Mouse (Mus musculus): Measurements from ENCODE around the gene Acp5.

Acp5 gene

GRCm38 (mm10) chr9:22095854-22096307 is 39.6 kb downstream of the Acp5 start:
- peak; percentile 79 for DNase-seq

DNA sequence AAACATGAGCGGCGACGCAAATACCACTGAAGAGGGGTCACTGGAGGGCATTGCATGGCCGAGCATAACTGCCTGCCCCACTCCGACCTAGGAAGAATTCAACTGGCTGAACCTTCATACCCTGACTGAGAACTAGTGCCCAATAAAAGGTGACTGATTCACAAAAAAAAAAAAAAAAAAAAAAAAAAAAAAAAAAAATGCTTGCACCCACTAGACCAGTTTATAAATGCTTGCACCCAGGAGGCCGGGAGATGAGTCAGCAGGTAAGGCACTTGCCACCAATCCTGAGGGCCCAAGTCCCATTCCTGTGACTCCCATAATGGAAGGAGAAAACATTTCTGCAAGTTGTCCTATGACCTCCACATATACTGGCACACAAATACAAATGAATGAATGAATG is 42.8 kb downstream of the Acp5 start:
- no peak for DNase-seq

GRCm38 (mm10) chr9:22089986-22090385 is 45.5 kb downstream of the Acp5 start:
- no peak for DNase-seq

DNA sequence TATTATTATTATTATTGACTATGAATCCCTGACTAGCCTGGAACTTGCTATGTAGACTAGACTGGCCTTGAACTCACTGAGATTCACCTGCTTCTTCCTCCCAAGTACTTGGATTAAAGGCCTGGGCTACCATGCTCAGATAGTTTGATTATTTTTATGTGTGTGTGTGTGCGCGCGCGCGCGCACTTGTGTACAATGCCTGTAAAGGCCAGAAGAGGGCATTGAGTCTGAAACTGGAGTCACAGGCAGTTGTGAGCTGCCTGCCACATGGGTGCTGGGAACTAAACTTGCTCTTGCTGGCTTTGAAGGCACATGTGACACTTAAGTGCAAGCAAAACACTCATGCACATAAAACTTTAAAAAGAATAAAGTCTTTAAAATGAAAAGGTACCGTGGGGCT is 46.2 kb downstream of the Acp5 start:
- no peak for DNase-seq

- no peak for DNase-seq
These were observed 48.4 kb downstream of the Acp5 start for GRCm38 (mm10) chr9:22087034-22087618.

DNA sequence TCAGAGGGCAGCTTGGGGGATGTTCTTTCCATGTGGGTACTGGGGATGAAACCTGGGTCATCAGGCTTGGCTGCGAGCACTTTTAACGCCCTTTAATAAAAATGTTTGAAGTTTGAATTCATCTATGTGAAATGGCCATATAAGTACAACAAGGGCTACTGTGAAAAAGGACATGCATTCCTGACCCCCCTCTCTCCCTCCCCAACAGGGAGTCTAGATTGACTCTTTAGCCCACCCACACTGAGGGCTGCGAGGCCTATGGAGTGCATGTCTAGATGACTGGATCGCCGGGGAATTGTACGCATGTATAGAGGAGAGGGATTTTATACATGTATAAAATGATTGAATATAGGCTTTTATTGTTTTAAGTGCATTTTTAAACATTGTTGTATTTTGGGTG is 49.5 kb downstream of the Acp5 start:
- DNase-seq = no peak

GRCm38 (mm10) chr9:22085022-22085834 is 50.3 kb downstream of the Acp5 start, which contains the start of gene Ecsit:
TSS of gene Ecsit (minus strand) at chr9:22085438.
- peak; percentile 89 for DNase-seq

DNA sequence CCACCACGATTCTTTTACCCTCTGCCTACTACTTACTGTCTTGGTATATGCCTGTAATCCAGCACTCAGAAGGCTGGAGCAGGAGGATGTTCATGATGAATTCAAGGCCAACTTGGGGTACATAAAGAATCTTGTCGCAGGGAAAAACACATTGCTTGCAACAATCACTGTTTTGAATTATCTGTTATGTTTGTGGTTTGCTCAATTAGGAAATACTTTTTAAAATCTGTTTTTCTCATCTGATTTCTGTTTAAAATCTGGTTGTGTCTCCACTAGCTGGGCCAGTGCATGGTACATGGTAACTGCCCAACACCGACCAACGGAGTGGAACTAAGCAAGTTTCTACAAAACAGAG is 50.9 kb downstream of the Acp5 start:
- no peak for DNase-seq

Measured in right cerebral cortex, postnatal 14 days (tissue).